12 mouse cellular contexts compared by ENCODE assay signal in the genomic region with DNA sequence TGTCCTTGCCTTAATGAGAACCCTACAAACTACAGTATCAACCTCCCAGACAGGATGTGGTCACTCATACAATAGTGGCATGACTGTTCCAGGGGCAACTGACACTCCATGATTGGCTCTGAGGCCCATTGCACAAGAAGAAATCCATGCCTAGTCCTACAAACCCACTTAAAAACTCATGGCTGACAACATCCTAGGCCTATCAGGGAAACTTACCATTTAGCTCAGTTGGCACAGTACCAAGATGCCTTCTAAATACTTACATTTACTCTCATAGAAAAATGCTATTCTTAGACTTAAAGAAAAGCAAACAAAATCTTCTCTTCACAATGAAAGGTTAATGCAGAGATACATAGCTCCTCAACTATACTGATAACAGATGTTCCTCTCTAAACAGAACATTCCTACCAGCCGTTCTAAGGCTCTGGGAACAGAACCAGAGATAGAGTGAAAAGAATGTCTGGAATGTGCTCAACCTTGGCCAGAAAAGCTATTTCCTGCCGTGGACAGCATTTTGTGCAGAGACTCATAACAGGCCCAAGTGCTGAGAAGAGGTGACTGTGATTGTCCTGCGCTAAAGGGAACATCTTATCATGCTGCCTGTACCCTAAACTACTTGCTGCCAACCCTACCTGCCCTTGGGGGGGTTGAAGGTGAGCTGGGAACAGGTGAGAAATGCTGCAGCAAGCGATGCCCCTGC. TPM values are rescaled to one million over a fixed set of nuclear protein-coding genes. Genes with fewer than 3 reads are reported as not detected.
DNase-seq lines count a peak whose midpoint lies in the region; ATAC-seq lines count a peak whose summit lies in the region.
"Had no signal": no experiment of that assay in that cellular context is flagged by ENCODE, and none has a peak within 500 bp of the region (broad histone marks: within the 10 kb centered on the region; RNA-seq: fewer than 3 reads in every experiment).

No protein-coding gene starts in this region.

- H3K4me1 ChIP-seq in embryonic facial prominence, embryonic 12.5 days = no peaks in the 10 kb centered on the region
- peaks cover 19% of the 10 kb centered on the region for H3K4me1 ChIP-seq in embryonic facial prominence, embryonic 10.5 days

- H3K27me3 ChIP-seq in embryonic facial prominence, embryonic 12.5 days = no peaks in the 10 kb centered on the region
- H3K27me3 ChIP-seq in embryonic facial prominence, embryonic 10.5 days (replicated peaks; ENCODE audit: low read depth, poor library complexity, severe bottlenecking) = no peaks in the 10 kb centered on the region
- H3K27me3 ChIP-seq: CH12.LX had no signal

- no peak overlapping the region for H3K9ac ChIP-seq in embryonic facial prominence, embryonic 12.5 days

- WGBS in embryonic facial prominence, embryonic 12.5 days = 46% methylated on average over 4 of the region's 4 CpGs
- 55% methylated on average over 4 of the region's 4 CpGs for WGBS in embryonic facial prominence, embryonic 10.5 days

- H3K4me2 ChIP-seq in embryonic facial prominence, embryonic 12.5 days (replicated peaks) = no peak overlapping the region

- H3K27ac ChIP-seq in embryonic facial prominence, embryonic 12.5 days = peak overlapping the region; percentile 32; the same call in 1 of the 2 replicates
- no peak overlapping the region; the same call in 1 of the 2 replicates for H3K27ac ChIP-seq in embryonic facial prominence, embryonic 10.5 days (replicated peaks)

- no peaks in the 10 kb centered on the region for H3K9me3 ChIP-seq in embryonic facial prominence, embryonic 12.5 days
- H3K9me3 ChIP-seq in embryonic facial prominence, embryonic 10.5 days = no peaks in the 10 kb centered on the region

- no peaks in the 10 kb centered on the region for H3K36me3 ChIP-seq in embryonic facial prominence, embryonic 12.5 days
- no peaks in the 10 kb centered on the region for H3K36me3 ChIP-seq in embryonic facial prominence, embryonic 10.5 days (replicated peaks)

- DNase-seq in embryonic facial prominence, embryonic 10.5 days (ENCODE audit: low spot score) = no peak
- peak; percentile 32 for DNase-seq in 416B (ENCODE audit: low read depth)
- DNase-seq in heart, adult 8-10 months (ENCODE audit: low spot score) = peak; percentile 46
- DNase-seq in kidney, postnatal 14 days = peak; percentile 58
- DNase-seq in ovary, postnatal 14 days (ENCODE audit: low spot score) = no peak
- no peak for DNase-seq in cerebellum, adult 11-12 months
- DNase-seq in thymus, postnatal 0 days (ENCODE audit: low spot score) = no peak

- no peak for ATAC-seq in embryonic facial prominence, embryonic 12.5 days (ENCODE audit: insufficient number of reproducible peaks, insufficient read depth, low FRiP score, low TSS enrichment)

- no peak overlapping the region for H3K4me3 ChIP-seq in embryonic facial prominence, embryonic 12.5 days
- H3K4me3 ChIP-seq in embryonic facial prominence, embryonic 10.5 days = no peak overlapping the region

RNA-seq across cellular contexts. Expression of a gene that starts 37.9 kb away (rescaled TPM):
- 6.0 and 6.9 TPM in 2 replicates for polyA plus RNA-seq in embryonic facial prominence, embryonic 12.5 days (2016; fragmentation: Nextera tagmentation; extraction: Ambion mirVana)
- 3.5 and 3.7 TPM in 2 replicates for polyA plus RNA-seq in embryonic facial prominence, embryonic 10.5 days (2016; fragmentation: Nextera tagmentation; extraction: Ambion mirVana)
- total RNA-seq in heart, adult 8-10 months (2022) = 1 to 10 TPM; 4.0 to 5.6 (median 4.4) TPM
- polyA plus RNA-seq in thymus, postnatal 0 days (2015; fragmentation: Nextera tagmentation; extraction: Ambion mirVana) = 2.3 and 2.4 TPM in 2 replicates

RNA-seq across cellular contexts. Expression of a gene that starts 45.9 kb away (rescaled TPM):
- polyA plus RNA-seq in embryonic facial prominence, embryonic 12.5 days (2016; fragmentation: Nextera tagmentation; extraction: Ambion mirVana) = not detected in 2 replicates
- polyA plus RNA-seq in embryonic facial prominence, embryonic 10.5 days (2016; fragmentation: Nextera tagmentation; extraction: Ambion mirVana) = not detected in 2 replicates
- not detected for total RNA-seq in heart, adult 8-10 months (2022)
- not detected in 2 replicates for polyA plus RNA-seq in thymus, postnatal 0 days (2015; fragmentation: Nextera tagmentation; extraction: Ambion mirVana)
- total RNA-seq: CH12.LX; heart, postnatal 36 days had no signal
- polyA plus RNA-seq: embryonic facial prominence, embryonic 11.5 days; limb, embryonic 11.5 days had no signal

Comparison
In these comparisons a context has a peak if more than half of its experiments do, and no peak if none do; other contexts are left out.
1. DNase-seq: peak in 416B (single experiment), heart, adult 8-10 months (single experiment) and kidney, postnatal 14 days (single experiment); none in embryonic facial prominence, embryonic 10.5 days (single experiment), ovary, postnatal 14 days (single experiment), cerebellum, adult 11-12 months (single experiment) and thymus, postnatal 0 days (single experiment).